Mouse (Mus musculus) lung, postnatal 0 days (tissue): ENCODE results near the gene Mblac1. TPM values are rescaled to one million over a fixed set of nuclear protein-coding genes. Genes with fewer than 3 reads are reported as not detected.

Source experiments
- ATAC-seq: fragments of 200-750 bp; cut with Nextera tagmentation; 2 replicates; pipeline ENCODE4 v1.8.0; 2017; ENCODE audit warnings: moderate library complexity
- DNase-seq: peaks from one replicate; pipeline ENCODE4 v3.0.0-alpha.2; 2016; ENCODE audit warnings: low spot score
- H3K27ac ChIP-seq: fragments of 300-500 bp; sonication (generic); 2 replicates; pipeline ENCODE4 v1.5.1; 2014; ENCODE audit warnings: antibody characterized with exemption, mild to moderate bottlenecking, low read length, mixed read lengths
- H3K27me3 ChIP-seq: fragments of 300-500 bp; sonication (generic); replicated peaks from 2 replicates; pipeline ENCODE4 v1.6.1; 2014; ENCODE audit warnings: low read length, mixed read lengths; ENCODE audit not compliant: insufficient read depth
- H3K36me3 ChIP-seq: fragments of 300-500 bp; sonication (generic); 2 replicates; pipeline ENCODE4 v1.6.1; 2014; ENCODE audit warnings: low read length, mixed read lengths; ENCODE audit not compliant: insufficient read depth
- H3K4me1 ChIP-seq: fragments of 300-500 bp; sonication (generic); 2 replicates; pipeline ENCODE4 v1.6.1; 2014; ENCODE audit warnings: antibody characterized with exemption, low read depth, low read length, mixed read lengths; ENCODE audit not compliant: insufficient read depth
- H3K4me2 ChIP-seq: fragments of 300-500 bp; sonication (generic); replicated peaks from 2 replicates; pipeline ENCODE4 v1.6.1; 2014; ENCODE audit warnings: low read depth, mild to moderate bottlenecking, low read length, moderate library complexity, mixed read lengths
- H3K4me3 ChIP-seq: fragments of 300-500 bp; sonication (generic); 2 replicates; pipeline ENCODE4 v1.5.1; 2014; ENCODE audit warnings: low read depth, low read length
- H3K9ac ChIP-seq: fragments of 300-500 bp; sonication (generic); replicated peaks from 2 replicates; pipeline ENCODE4 v1.6.1; 2014; ENCODE audit warnings: low read depth, mild to moderate bottlenecking
- H3K9me3 ChIP-seq: fragments of 300-500 bp; sonication (generic); 2 replicates; pipeline ENCODE4 v1.6.1; 2016; ENCODE audit warnings: low read length, mixed read lengths
- CTCF ChIP-seq: IDR thresholded peaks from 2 replicates; pipeline ENCODE4 v1.5.1; 2016; ENCODE audit warnings: antibody characterized with exemption, mild to moderate bottlenecking
- EP300 ChIP-seq: IDR thresholded peaks from 2 replicates; pipeline ENCODE4 v1.6.1; 2016; ENCODE audit warnings: antibody characterized with exemption, mild to moderate bottlenecking, control low read depth
- WGBS: fragments of 180-500 bp; shearing (Covaris S2); extraction: QIAGEN DNeasy Blood & Tissue Kit; methylation state at CpG from one replicate; pipeline ENCODE4 v1.1.7; 2014; 5-methylcytosine and 5-hydroxymethylcytosine counted together
- polyA plus RNA-seq: library from polyadenylated mRNA; unstranded; fragments of >200 nt; fragmentation: Nextera tagmentation; extraction: Ambion mirVana; gene quantifications from 2 replicates; pipeline ENCODE4 v1.2.1, GENCODE M21; 2015

Gene Mblac1
- polyA plus RNA-seq, 1 experiment from 2014 or later = 6.3 TPM

- Histone ChIP-seq H3K36me3 (peaks cover 39% of the 10 kb centered on the region), H3K27me3 (no peaks in the 10 kb centered on the region), H3K4me2 (no peak overlapping the region), H3K9ac (no peak overlapping the region), H3K9me3 (no peaks in the 10 kb centered on the region), H3K4me3 (no peak overlapping the region), H3K4me1 (peaks cover 4% of the 10 kb centered on the region; the same call in 1 of the 2 replicates), H3K27ac (no peak overlapping the region)
- no peak for ATAC-seq
- TF ChIP-seq EP300 = no peak
- no peak for TF ChIP-seq CTCF
- no peak for DNase-seq
- 59% methylated on average over 6 of the region's 6 CpGs for WGBS
These were observed 31.1 kb upstream of the Mblac1 start for GRCm38 (mm10) chr5:138163046-138163445.

GRCm38 (mm10) chr5:138163610-138164009 is 30.5 kb upstream of the Mblac1 start:
- 56% methylated on average over 10 of the region's 10 CpGs for WGBS
- H3K4me1 ChIP-seq = peaks cover 4% of the 10 kb centered on the region; the same call in 1 of the 2 replicates

GRCm38 (mm10) chr5:138165594-138165993 is 28.5 kb upstream of the Mblac1 start:
- H3K36me3 ChIP-seq = peaks cover 41% of the 10 kb centered on the region
- 68% methylated on average over 8 of the region's 8 CpGs for WGBS
- no peak overlapping the region for H3K27ac ChIP-seq
- no peak overlapping the region for H3K9ac ChIP-seq
- no peak for TF ChIP-seq CTCF
- no peak for TF ChIP-seq EP300
- no peaks in the 10 kb centered on the region for H3K9me3 ChIP-seq
- ATAC-seq = no peak
- H3K4me2 ChIP-seq = no peak overlapping the region
- H3K4me1 ChIP-seq = peaks cover 11% of the 10 kb centered on the region; the same call in 1 of the 2 replicates
- no peak overlapping the region for H3K4me3 ChIP-seq
- H3K27me3 ChIP-seq = no peaks in the 10 kb centered on the region
- DNase-seq = no peak

More at GRCm38 (mm10) chr5:138163610-138164009, 30.5 kb upstream of the Mblac1 start:
- ATAC-seq = no peak
- H3K4me2 ChIP-seq = no peak overlapping the region
- no peaks in the 10 kb centered on the region for H3K27me3 ChIP-seq
- H3K9ac ChIP-seq = no peak overlapping the region
- H3K36me3 ChIP-seq = peaks cover 41% of the 10 kb centered on the region
- no peaks in the 10 kb centered on the region for H3K9me3 ChIP-seq
- no peak overlapping the region for H3K4me3 ChIP-seq
- H3K27ac ChIP-seq = no peak overlapping the region
- TF ChIP-seq CTCF (no peak), EP300 (no peak)
- no peak for DNase-seq

GRCm38 (mm10) chr5:138170936-138171561 is 23.1 kb upstream of the Mblac1 start:
- peaks cover 33% of the 10 kb centered on the region; the same call in 1 of the 2 replicates for H3K36me3 ChIP-seq
- H3K9me3 ChIP-seq = no peaks in the 10 kb centered on the region
- peaks cover 13% of the 10 kb centered on the region; the same call in 1 of the 2 replicates for H3K4me1 ChIP-seq
- peak overlapping the region; percentile 46; the same call in 1 of the 2 replicates for H3K9ac ChIP-seq
- ATAC-seq = peak; percentile 86
- H3K27me3 ChIP-seq = no peaks in the 10 kb centered on the region
- TF ChIP-seq CTCF (peak; percentile 48), EP300 (peak; percentile 57)
- WGBS = under 1% methylated on average over 46 of the region's 47 CpGs
- H3K4me3 ChIP-seq = peak overlapping the region; percentile 68
- H3K4me2 ChIP-seq = peak overlapping the region; percentile 100
- DNase-seq = peak; percentile 98
- H3K27ac ChIP-seq = peak overlapping the region; percentile 92

- peak; percentile 92 for ATAC-seq
- Histone ChIP-seq H3K27ac (peak within 1 kb of the TSS; percentile 92), H3K4me3 (peak within 1 kb of the TSS; percentile 68), H3K4me1 (peaks cover 13% of the 10 kb centered on the region; the same call in 1 of the 2 replicates), H3K36me3 (peaks cover 25% of the 10 kb centered on the region; the same call in 1 of the 2 replicates), H3K4me2 (peak within 1 kb of the TSS; percentile 100), H3K27me3 (no peaks in the 10 kb centered on the region), H3K9ac (peak within 1 kb of the TSS; percentile 54), H3K9me3 (no peaks in the 10 kb centered on the region)
- WGBS = under 1% methylated on average over 54 of the region's 54 CpGs
- DNase-seq = peak; percentile 99
- peak; percentile 44; the same call in 1 of the 2 replicates for TF ChIP-seq EP300
- peak; percentile 49 for TF ChIP-seq CTCF
These were observed 22.2 kb upstream of the Mblac1 start, which contains the start of the genes Ap4m1 and Mcm7 for GRCm38 (mm10) chr5:138171695-138172491. TSS of gene Ap4m1 (plus strand) at chr5:138172002. TSS of gene Mcm7 (minus strand) at chr5:138172422.

- peaks cover 13% of the 10 kb centered on the region; the same call in 1 of the 2 replicates for H3K4me1 ChIP-seq
- DNase-seq (peak; percentile 75), ATAC-seq (no peak)
- H3K4me3 ChIP-seq = no peak overlapping the region
- no peak overlapping the region for H3K9ac ChIP-seq
- H3K4me2 ChIP-seq = no peak overlapping the region
- 58% methylated on average over 3 of the region's 3 CpGs for WGBS
- no peaks in the 10 kb centered on the region for H3K27me3 ChIP-seq
- H3K27ac ChIP-seq = no peak overlapping the region
- H3K36me3 ChIP-seq = peaks cover 21% of the 10 kb centered on the region; the same call in 1 of the 2 replicates
- H3K9me3 ChIP-seq = no peaks in the 10 kb centered on the region
- TF ChIP-seq EP300 = no peak
- TF ChIP-seq CTCF = no peak
These were observed 20.9 kb upstream of the Mblac1 start for GRCm38 (mm10) chr5:138173217-138173616.
